Mouse (Mus musculus) olfactory bulb, adult 2 months (tissue): ENCODE measurements around the gene Cptp.

Source experiments
- CTCF ChIP-seq: fragments of 200-500 bp; IDR thresholded peaks from 2 replicates; pipeline ENCODE4 v1.5.1; 2012; ENCODE audit warnings: low read depth, mild to moderate bottlenecking, low read length, moderate library complexity; ENCODE audit not compliant: insufficient read depth
- POLR2A ChIP-seq: fragments of 200-500 bp; IDR thresholded peaks from 2 replicates; pipeline ENCODE4 v1.6.1; 2012; ENCODE audit warnings: mild to moderate bottlenecking, low read depth, low read length, moderate library complexity; ENCODE audit not compliant: insufficient read depth

DNA sequence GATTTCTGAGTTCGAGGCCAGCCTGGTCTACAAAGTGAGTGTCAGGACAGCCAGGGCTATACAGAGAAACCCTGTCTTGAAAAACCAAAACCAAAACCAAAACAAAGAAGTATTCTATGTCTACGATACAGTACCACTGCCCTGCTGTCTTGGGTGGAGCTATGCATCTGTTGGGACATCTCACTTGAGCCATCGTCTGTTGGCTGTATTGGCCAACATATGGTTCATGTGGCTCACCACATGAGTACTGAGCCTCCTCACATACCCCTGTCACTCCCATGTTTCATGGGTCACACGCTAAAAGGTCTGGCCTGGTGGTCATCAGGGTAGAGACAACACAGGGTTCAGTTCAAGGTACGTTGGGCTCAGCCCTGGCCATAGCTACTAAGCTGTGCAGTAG lies 17.1 kb upstream of the Cptp start:
- no peak for TF ChIP-seq CTCF
- TF ChIP-seq POLR2A, result no peak
